Mouse (Mus musculus) embryonic facial prominence, embryonic 11.5 days (tissue): ENCODE measurements at regions not wholly inside any gene's neighbourhood (a gene's known extent, or its start where the extent isn't known, plus 50 kb on each side); places are given as distances from the start of the nearest gene placed in this dataset.

Source experiments
- ATAC-seq: fragments of 200-750 bp; cut with Nextera tagmentation; replicated peaks from 2 replicates; pipeline ENCODE4 v1.8.0; 2017; ENCODE audit warnings: low read depth; ENCODE audit not compliant: insufficient number of reproducible peaks, low FRiP score, low TSS enrichment
- DNase-seq: peaks from one replicate; pipeline ENCODE4 v3.0.0-alpha.2; 2015; ENCODE audit warnings: low spot score
- H3K27ac ChIP-seq: fragments of 300-500 bp; sonication (generic); replicated peaks from 2 replicates; pipeline ENCODE4 v1.5.1; 2014; ENCODE audit warnings: mild to moderate bottlenecking, low read depth, low read length, control low read depth
- H3K27me3 ChIP-seq: fragments of 300-500 bp; sonication (generic); 2 replicates; pipeline ENCODE4 v1.6.1; 2014; ENCODE audit warnings: mild to moderate bottlenecking, low read length, moderate library complexity, mixed read lengths; ENCODE audit not compliant: control insufficient read depth, insufficient read depth
- H3K36me3 ChIP-seq: fragments of 300-500 bp; sonication (generic); replicated peaks from 2 replicates; pipeline ENCODE4 v1.6.1; 2014; ENCODE audit warnings: low read depth, mild to moderate bottlenecking, low read length, moderate library complexity, mixed read lengths; ENCODE audit not compliant: control insufficient read depth, insufficient read depth
- H3K4me1 ChIP-seq: fragments of 300-500 bp; sonication (generic); 2 replicates; pipeline ENCODE4 v1.6.1; 2014; ENCODE audit warnings: low read length, mixed read lengths; ENCODE audit not compliant: control insufficient read depth, insufficient read depth
- H3K4me2 ChIP-seq: fragments of 300-500 bp; sonication (generic); 2 replicates; pipeline ENCODE4 v1.6.1; 2014; ENCODE audit warnings: low read depth, mild to moderate bottlenecking, control low read depth, low read length, moderate library complexity
- H3K4me3 ChIP-seq: fragments of 300-500 bp; sonication (generic); 2 replicates; pipeline ENCODE4 v1.5.1; 2014; ENCODE audit warnings: low read depth, low read length, control low read depth
- H3K9ac ChIP-seq: fragments of 300-500 bp; sonication (generic); replicated peaks from 2 replicates; pipeline ENCODE4 v1.6.1; 2014; ENCODE audit warnings: mild to moderate bottlenecking, control low read depth, low read length
- H3K9me3 ChIP-seq: fragments of 300-500 bp; sonication (generic); replicated peaks from 2 replicates; pipeline ENCODE4 v1.6.1; 2016; ENCODE audit warnings: mild to moderate bottlenecking, low read length, inconsistent platforms, mixed read lengths; ENCODE audit not compliant: control insufficient read depth
- WGBS: fragments of 180-500 bp; shearing (Covaris S2); extraction: QIAGEN DNeasy Blood & Tissue Kit; methylation state at CpG from one replicate; pipeline ENCODE4 v1.1.7; 2014; 5-methylcytosine and 5-hydroxymethylcytosine counted together

DNA sequence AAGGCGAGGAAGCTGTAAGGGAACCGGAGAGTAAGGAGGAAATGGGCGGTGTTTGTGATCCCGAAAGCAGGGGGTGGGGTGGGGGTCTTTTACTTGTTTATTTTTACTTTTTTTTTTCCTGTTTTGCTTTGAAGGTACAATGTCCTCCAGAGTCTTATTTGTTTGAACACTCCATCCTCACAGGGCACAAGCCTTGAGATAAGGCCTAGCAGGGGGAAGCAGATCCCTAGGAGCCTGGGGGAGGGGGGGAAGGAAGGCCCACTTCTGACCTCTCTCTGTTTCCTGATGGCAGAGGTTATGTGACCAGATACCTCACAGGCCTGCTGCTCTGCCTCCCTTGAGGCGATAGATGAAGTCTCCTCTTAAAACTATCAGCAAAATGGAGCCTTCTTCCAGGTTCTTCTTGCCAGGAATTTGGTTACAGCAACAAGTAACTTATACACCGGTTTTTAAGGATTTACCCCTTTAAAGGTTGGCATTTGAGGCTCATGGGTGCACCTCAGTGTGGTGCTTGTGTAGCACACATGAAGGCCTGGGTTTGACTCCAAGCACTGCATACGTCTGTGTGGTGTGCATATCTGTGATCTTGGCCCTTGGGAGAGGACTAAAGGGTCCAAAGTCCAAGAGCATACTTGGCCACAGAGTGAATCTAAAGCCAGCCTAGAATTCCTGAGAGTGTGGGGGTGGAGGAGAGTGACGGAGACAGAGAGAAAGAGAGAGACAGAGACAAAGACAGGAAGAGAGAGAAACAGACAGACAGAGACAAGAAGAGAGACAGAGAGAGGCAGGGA is 64.8 kb upstream of the Mef2a start:
- DNase-seq = no peak
- no peaks in the 10 kb centered on the region for H3K4me1 ChIP-seq
- ATAC-seq = no peak
- no peak overlapping the region for H3K27ac ChIP-seq
- H3K4me3 ChIP-seq = no peak overlapping the region
- 53% methylated on average over 8 of the region's 8 CpGs for WGBS
- no peak overlapping the region for H3K9ac ChIP-seq
- H3K36me3 ChIP-seq = no peaks in the 10 kb centered on the region
- H3K27me3 ChIP-seq = no peaks in the 10 kb centered on the region
- H3K4me2 ChIP-seq = no peak overlapping the region
- no peaks in the 10 kb centered on the region for H3K9me3 ChIP-seq

DNA sequence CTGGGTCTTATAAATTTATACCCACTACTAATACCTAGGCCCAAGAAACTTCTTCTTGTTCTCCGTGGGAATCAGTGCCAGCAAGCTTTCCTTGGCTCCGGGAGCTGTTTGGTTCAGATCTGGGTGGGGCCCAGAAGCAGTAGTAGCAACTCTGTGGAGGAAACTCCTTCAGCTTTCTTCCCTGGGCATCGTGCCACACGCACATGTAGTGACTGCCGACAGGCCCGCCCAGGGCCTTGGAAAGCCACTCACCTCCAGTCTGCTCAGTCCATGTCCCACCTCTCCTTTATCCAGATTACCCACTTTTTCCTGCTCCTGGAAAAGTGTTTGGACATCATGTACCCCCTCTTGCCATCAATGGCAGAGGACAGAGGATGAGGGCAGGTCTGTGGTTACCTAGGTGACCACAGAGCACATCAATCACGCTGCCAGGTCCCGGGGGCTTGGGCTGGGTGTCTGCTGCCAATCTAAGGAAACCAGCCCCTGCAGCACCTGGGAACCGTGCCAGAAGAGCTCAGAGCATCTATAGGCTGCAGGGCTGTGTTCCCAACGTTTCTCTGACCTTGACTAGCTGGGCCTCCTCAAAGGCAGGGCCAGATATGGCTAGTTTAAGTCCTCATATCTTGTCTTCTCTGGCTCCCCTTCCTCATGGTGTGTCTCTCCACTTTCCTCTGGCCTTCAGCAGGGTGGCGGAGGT is 63.1 kb upstream of the Mef2a start:
- Histone ChIP-seq H3K4me1 (no peaks in the 10 kb centered on the region), H3K9me3 (no peaks in the 10 kb centered on the region), H3K4me3 (no peak overlapping the region), H3K27me3 (no peaks in the 10 kb centered on the region), H3K36me3 (no peaks in the 10 kb centered on the region), H3K9ac (no peak overlapping the region), H3K27ac (no peak overlapping the region), H3K4me2 (no peak overlapping the region)
- WGBS = 83% methylated on average over 11 of the region's 11 CpGs
- DNase-seq (no peak), ATAC-seq (no peak)

DNA sequence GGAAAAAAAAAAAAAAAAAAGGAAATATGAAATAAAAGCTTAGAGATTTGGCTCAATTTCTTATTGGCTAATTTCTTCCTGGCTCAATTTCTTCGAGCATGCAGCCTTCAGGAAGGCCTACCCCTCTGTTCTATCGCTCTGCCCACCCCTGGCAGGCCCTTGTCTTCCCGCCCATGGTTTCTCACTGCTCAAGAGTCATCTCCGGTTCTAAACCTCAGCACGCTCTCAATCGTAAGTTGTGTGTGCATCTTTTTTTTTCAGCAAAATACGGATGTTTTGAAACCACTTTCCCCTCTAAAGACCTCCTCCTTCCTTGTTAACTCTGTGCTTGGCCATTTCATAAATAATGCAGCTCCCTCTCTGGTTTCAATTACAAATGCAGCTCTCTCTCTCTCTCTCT is 58.3 kb upstream of the Mef2a start:
- no peak for ATAC-seq

DNA sequence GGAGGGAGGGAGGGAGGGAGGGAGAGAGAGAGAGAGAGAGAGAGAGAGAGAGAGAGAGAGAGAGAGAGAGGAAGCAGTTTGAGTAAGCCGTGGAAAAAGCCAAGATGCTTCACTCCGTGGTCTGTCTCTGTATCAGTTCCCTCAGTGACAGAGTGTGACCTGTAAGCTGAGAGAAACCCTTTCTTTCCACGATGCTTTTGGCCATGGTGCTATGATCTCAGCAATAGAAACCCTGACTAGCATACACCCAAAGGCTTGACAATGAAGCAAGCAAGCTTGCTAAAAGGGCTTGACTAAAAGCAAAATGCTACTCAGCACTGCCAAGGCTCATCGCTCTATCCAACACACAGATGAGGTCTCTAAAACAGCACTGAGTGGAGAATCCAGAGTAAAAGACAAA is 57.4 kb upstream of the Mef2a start:
- no peak overlapping the region for H3K9ac ChIP-seq
- ATAC-seq (no peak), DNase-seq (no peak)
- H3K27ac ChIP-seq = no peak overlapping the region
- H3K27me3 ChIP-seq = no peaks in the 10 kb centered on the region
- H3K9me3 ChIP-seq = no peaks in the 10 kb centered on the region
- H3K4me2 ChIP-seq = no peak overlapping the region
- no peaks in the 10 kb centered on the region for H3K36me3 ChIP-seq
- H3K4me3 ChIP-seq = no peak overlapping the region
- H3K4me1 ChIP-seq = no peaks in the 10 kb centered on the region
- 89% methylated on average over 4 of the region's 4 CpGs for WGBS

More for the DNA sequence above, 58.3 kb upstream of the Mef2a start:
- H3K27ac ChIP-seq = no peak overlapping the region
- no peaks in the 10 kb centered on the region for H3K36me3 ChIP-seq
- no peak overlapping the region for H3K9ac ChIP-seq
- H3K9me3 ChIP-seq = no peaks in the 10 kb centered on the region
- 76% methylated on average over 7 of the region's 7 CpGs for WGBS
- no peak overlapping the region for H3K4me2 ChIP-seq
- no peaks in the 10 kb centered on the region for H3K27me3 ChIP-seq
- H3K4me1 ChIP-seq = no peaks in the 10 kb centered on the region
- DNase-seq = no peak
- no peak overlapping the region for H3K4me3 ChIP-seq

DNA sequence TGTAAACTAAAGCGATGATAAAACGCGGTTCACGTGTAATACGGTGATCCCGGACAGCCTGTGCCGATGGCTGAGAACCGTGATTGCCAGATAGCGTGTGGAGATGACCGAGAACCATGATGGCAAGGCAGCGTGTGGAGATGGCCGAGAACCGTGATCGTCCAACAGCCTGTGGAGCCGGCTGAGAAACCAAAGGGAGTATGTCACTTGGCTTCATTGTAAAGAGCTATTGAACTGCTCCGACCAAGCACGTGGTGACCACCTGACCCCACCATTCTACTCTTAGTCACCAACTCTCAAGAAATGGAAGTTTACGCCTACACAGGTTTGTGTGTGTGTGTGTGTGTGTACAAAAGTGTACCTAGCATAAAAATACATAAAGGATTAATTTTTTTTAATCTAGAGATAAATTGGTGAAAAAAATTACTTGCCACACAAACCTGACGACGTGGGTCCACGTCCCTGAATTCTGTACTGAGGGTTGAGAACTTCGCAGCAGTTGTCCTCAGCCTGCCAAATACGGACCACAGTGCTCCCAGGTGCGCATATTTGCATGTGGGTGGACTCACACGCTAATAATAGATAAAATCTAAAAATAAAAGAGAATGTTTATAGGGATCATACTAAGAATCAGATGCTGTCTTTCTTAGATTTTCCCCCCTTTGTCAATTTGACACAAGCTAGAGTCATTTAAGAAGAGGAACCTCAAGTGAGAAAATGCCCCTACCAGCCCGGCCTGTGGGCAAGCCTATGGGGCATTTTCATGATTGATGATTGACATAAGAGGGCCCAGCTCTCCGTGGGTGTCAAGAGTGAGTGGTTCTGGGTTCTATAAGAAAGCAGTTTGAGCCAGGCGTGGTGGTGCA is 56.6 kb upstream of the Mef2a start:
- WGBS = 89% methylated on average over 28 of the region's 28 CpGs
- DNase-seq (no peak), ATAC-seq (no peak)
- Histone ChIP-seq H3K9me3 (no peaks in the 10 kb centered on the region), H3K4me2 (no peak overlapping the region), H3K27me3 (no peaks in the 10 kb centered on the region), H3K36me3 (no peaks in the 10 kb centered on the region), H3K9ac (no peak overlapping the region), H3K27ac (no peak overlapping the region), H3K4me1 (no peaks in the 10 kb centered on the region), H3K4me3 (no peak overlapping the region)

DNA sequence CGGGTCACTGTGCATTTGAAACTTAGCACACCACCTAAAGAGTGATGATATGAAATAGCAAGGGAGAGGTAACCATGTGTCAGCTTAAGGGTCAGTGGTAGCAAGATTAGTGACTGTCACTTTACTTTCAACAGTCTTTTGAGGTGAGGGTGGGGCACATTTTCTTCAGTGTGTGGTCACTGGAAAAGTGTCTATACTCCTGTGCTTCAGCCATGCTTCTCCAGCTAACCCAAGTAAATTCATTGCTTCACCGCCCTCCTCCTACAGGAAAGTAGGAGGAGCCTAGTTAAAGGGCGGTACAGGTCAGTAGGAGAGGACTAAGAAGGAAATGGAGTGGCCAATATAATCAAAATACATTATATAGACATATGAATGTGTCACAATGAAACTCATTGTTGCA is 55.7 kb upstream of the Mef2a start:
- Histone ChIP-seq H3K36me3 (no peaks in the 10 kb centered on the region), H3K9ac (no peak overlapping the region), H3K27me3 (no peaks in the 10 kb centered on the region), H3K4me3 (no peak overlapping the region), H3K9me3 (no peaks in the 10 kb centered on the region), H3K27ac (no peak overlapping the region), H3K4me2 (no peak overlapping the region), H3K4me1 (no peaks in the 10 kb centered on the region)
- 91% methylated on average over 3 of the region's 3 CpGs for WGBS
- DNase-seq (no peak), ATAC-seq (no peak)

DNA sequence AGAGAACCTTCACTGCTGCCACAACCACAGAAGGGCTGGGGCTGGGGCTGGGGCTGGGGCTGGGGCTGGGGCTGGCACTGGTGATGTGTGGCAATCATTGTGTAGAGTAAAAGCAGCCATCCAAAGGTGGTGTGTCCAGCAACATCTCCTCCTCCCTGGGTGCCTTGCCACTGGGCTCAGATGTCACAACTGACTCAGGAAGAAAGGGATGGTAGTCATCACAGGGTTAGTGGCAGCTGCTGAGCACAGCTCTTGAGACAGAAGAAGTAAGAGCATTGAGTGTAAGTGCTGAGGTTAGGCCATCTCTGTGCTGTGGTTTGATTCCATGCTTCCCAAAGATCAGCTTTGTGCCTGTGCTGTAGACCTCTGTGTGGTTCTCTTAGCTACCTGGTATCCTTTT is 53.4 kb upstream of the Mef2a start:
- no peaks in the 10 kb centered on the region for H3K36me3 ChIP-seq
- DNase-seq (no peak), ATAC-seq (no peak)
- no peak overlapping the region for H3K4me3 ChIP-seq
- H3K9me3 ChIP-seq = no peaks in the 10 kb centered on the region
- H3K4me1 ChIP-seq = no peaks in the 10 kb centered on the region; the same call in 1 of the 2 replicates
- H3K27ac ChIP-seq = no peak overlapping the region
- no peak overlapping the region for H3K9ac ChIP-seq
- no peaks in the 10 kb centered on the region for H3K27me3 ChIP-seq
- no peak overlapping the region for H3K4me2 ChIP-seq

DNA sequence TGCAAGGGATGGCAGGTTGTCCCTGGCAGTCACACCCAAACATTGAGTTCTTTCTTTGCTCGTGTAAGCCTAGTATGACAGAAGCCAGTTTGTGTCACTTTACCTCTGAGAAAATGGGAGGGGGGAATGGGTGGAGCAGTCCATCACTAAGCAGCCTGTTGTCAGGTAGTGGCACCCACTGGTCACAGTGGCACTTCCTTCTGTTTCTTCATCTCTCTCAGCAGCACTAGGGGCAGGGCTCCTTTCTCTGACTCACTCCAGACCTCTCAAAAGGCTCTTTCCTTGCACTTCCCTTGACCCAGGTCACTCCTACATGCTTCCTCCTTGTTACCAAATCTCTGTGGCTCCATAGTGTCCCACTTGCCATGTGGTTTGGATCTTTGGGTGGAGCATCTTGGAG is 52.9 kb upstream of the Mef2a start:
- H3K4me1 ChIP-seq = no peaks in the 10 kb centered on the region; the same call in 1 of the 2 replicates
- no peaks in the 10 kb centered on the region for H3K9me3 ChIP-seq
- H3K36me3 ChIP-seq = no peaks in the 10 kb centered on the region
- WGBS = 67% methylated on average over 1 of the region's 1 CpGs
- ATAC-seq (no peak), DNase-seq (no peak)
- no peak overlapping the region for H3K9ac ChIP-seq
- no peak overlapping the region for H3K4me3 ChIP-seq
- H3K4me2 ChIP-seq = no peak overlapping the region
- no peaks in the 10 kb centered on the region for H3K27me3 ChIP-seq
- no peak overlapping the region for H3K27ac ChIP-seq
